Mouse (Mus musculus): ENCODE results near the gene Ncoa7.

DNA sequence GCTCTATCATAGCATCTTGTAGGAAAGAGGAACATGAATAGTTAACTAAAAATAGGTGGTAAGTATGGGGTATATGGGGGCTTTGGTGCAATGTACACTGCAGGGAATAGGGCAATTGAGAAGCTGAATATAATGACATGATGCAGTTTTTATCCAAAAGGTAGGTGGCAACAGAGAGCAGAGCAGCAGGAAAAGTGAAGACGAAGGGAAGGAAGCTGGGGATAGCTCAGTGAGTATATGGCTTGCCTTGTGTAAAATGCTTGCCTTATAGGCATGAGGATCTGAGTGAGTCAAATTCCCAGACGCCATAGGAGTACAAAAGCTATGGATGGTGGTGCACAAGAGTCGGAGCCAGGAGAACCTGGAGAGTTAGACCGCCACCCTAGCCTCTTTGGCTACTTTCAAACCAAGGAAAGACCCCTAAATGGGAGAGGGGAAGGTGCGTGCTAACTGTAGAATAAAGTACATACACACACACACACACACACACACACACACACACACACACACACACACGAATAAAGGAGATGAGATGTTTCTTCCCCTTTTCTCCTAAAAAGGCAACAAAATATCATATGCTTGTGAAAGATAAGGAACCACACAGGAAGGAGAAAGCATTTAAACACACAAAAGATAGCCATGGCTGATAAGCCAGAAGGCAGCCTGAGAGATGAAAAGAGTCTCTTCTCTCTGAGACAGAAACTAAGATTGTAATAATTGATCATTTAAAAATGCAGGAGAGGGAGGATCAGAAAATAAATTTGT is 142.4 kb downstream of the Ncoa7 start:
- peak; percentile 37 for TF ChIP-seq CTCF (IDR thresholded peaks at IDR 0.05; ENCODE audit: low read depth)
- no peak for TF ChIP-seq EP300 (IDR thresholded peaks at IDR 0.05; ENCODE audit: low read depth)

Data from heart, postnatal 0 days (tissue).